Mouse (Mus musculus) neural tube, embryonic 13.5 days (tissue): Measurements from ENCODE around the gene Olfr1390. TPM values are rescaled to one million over a fixed set of nuclear protein-coding genes. Genes with fewer than 3 reads are reported as not detected.

Experiments
- polyA plus RNA-seq: library from polyadenylated mRNA; unstranded; fragments of >200 nt; fragmentation: Nextera tagmentation; extraction: Ambion mirVana; gene quantifications from 2 replicates; pipeline ENCODE4 v1.2.1, GENCODE M21; 2015

The Olfr1390 gene
- polyA plus RNA-seq, 1 experiment from 2014 or later, result not detected

Other genes with a start within 250 kb of the Olfr1390 start
- gene Olfr1396, start 220.3 kb upstream of the Olfr1390 start, polyA plus RNA-seq, result not detected in 2 replicates
- gene Olfr1395, start 192.9 kb upstream of the Olfr1390 start, polyA plus RNA-seq, result not detected in 2 replicates
- gene Olfr1394, start 180.8 kb upstream of the Olfr1390 start, polyA plus RNA-seq, result not detected in 2 replicates
- gene Btnl9, start 148.0 kb upstream of the Olfr1390 start, polyA plus RNA-seq, result 0.10 and 0.33 TPM in 2 replicates
- 44.5 and 50.0 TPM in 2 replicates for gene Zfp62, start 131.9 kb upstream of the Olfr1390 start, polyA plus RNA-seq
- 28.8 and 32.4 TPM in 2 replicates for gene Mgat1, start 91.0 kb upstream of the Olfr1390 start, polyA plus RNA-seq
- not detected in 2 replicates for gene Olfr1393, start 56.9 kb upstream of the Olfr1390 start, polyA plus RNA-seq
- not detected in 2 replicates for gene Olfr1392, start 49.9 kb upstream of the Olfr1390 start, polyA plus RNA-seq
- gene Olfr10, start 30.4 kb upstream of the Olfr1390 start, polyA plus RNA-seq, result not detected in 2 replicates
- gene Olfr1391, start 12.4 kb upstream of the Olfr1390 start, polyA plus RNA-seq, result not detected in 2 replicates
- gene Olfr1389, start 87.9 kb downstream of the Olfr1390 start, polyA plus RNA-seq, result not detected in 2 replicates
- 0.06 TPM in 1 of 2 replicates, not detected in the other for gene Olfr1388, start 101.4 kb downstream of the Olfr1390 start, polyA plus RNA-seq
- not detected in 2 replicates for gene Olfr1387, start 120.2 kb downstream of the Olfr1390 start, polyA plus RNA-seq
- gene Olfr1386, start 129.9 kb downstream of the Olfr1390 start, polyA plus RNA-seq, result not detected in 2 replicates
- not detected in 2 replicates for gene Olfr1385, start 153.9 kb downstream of the Olfr1390 start, polyA plus RNA-seq
- not detected in 2 replicates for gene Olfr1384, start 171.5 kb downstream of the Olfr1390 start, polyA plus RNA-seq
- not detected in 2 replicates for gene Olfr1383, start 184.5 kb downstream of the Olfr1390 start, polyA plus RNA-seq
- gene Olfr1382, start 193.1 kb downstream of the Olfr1390 start, polyA plus RNA-seq, result not detected in 2 replicates
- gene Olfr1381, start 208.3 kb downstream of the Olfr1390 start, polyA plus RNA-seq, result not detected in 2 replicates
- not detected in 2 replicates for gene Olfr1380, start 221.7 kb downstream of the Olfr1390 start, polyA plus RNA-seq